Mouse (Mus musculus) ovary, postnatal 36 days (tissue): ENCODE measurements around the gene Fibcd1.

Experiments
- DNase-seq: peaks from one replicate; pipeline ENCODE4 v3.0.0; 2022; ENCODE audit warnings: low spot score, mixed read lengths

The Fibcd1 gene

DNA sequence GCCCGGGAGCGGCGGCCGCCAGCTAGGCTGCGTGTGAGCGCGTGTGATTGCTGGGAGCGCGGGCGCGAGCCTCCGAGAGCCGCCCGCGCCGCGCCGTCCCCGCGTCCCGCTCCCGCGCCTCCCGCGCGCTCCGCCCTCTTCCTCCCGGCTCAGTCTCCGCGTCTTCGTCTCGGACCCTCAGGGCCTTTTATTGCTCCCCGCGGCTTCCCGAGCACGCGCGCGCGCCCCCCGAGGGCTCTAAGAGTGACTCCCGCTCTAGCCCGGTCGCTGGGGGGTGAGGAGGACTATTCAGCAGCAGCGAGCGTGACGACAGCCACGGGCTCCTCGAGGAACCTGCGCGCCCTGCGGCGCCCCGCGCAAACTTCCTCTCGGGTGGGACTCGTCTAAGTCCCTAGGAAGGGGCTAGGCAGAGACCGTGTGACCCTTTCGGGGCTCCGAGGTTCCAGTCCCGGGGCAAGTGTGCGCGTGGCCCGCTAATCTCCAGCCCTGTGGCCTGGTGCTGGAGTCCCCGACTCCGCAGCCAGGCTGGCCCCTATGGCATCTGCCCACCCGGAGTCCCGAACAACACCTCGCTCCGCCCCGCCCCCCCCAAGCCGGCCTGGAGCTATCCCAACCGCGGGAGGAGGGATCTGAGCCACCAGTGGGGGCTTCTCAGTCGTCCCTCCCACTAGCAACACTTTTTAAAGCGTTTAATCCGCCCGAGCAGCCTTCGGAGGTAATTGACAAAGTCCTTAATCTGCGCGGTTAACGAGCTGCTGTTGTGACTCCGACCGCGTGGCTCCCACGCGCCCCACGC is at the start of gene Fibcd1:
Fibcd1 (minus strand) TSS at position 110 of the 796 bp plus-strand sequence.
- DNase-seq = peak; percentile 19

DNA sequence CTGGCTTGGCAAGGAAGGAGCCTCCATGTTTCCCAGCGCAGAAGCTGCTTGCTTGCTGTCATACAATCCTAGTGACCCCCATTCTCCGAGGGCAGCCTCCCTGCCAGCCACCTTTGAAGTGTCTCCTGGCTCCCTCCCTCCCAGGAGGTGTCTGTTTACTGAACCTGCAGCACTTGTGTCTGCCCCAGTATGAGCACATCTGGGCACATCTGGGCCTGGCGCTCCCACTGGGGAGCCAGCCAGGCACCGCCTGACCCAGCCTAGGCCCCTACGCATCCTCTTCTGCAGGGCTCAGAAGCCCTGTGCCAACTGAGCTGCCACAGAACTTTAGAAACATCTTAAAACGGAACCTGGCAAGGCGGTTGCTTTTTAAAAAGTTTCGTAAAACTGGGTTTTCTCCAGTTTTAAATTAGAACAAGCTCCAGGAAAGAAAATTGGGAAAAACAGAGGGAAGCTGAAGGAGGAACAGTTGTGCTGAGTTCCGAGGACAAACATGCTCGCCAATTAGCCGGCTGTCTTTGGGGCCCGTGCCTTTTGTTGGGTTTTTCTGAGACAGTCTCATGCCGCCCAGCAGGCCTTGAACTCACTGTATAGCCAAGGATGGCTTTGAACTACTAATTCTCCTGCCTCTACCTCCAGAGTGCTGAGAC is 48.5 kb upstream of the Fibcd1 start:
- no peak for DNase-seq

GRCm38 (mm10) chr2:31893110-31893669 is 47.4 kb upstream of the Fibcd1 start:
- DNase-seq = no peak

- DNase-seq = peak; percentile 23
Observed at GRCm38 (mm10) chr2:31891219-31891618, 45.4 kb upstream of the Fibcd1 start.

- peak; percentile 31 for DNase-seq
Observed at GRCm38 (mm10) chr2:31888871-31889270, 43.1 kb upstream of the Fibcd1 start.

DNA sequence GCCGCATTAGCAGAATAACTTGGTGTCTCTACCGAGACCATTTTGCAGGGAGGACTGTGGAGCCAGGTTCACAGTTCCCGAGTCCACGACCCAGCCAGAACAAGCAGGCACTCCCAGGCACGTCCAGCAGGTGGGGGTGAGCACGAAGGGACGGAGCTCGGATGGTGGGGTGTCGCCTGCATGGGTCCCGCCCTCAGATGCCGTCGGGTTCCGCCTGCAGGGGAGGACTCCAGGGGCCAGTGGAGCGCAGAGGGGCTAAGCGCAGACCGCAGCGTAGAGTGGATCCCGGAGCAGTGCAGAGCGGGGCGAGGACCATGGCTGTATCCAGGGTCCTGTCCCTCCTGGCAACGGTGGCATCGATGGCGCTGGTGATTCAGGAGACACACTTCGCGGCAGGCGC is 41.2 kb upstream of the Fibcd1 start, which contains the start of gene Lamc3:
Lamc3 (plus strand) TSS at position 262 of the 400 bp plus-strand sequence.
- DNase-seq = peak; percentile 66

GRCm38 (mm10) chr2:31884806-31885205 is 39.0 kb upstream of the Fibcd1 start:
- DNase-seq = peak; percentile 32

DNA sequence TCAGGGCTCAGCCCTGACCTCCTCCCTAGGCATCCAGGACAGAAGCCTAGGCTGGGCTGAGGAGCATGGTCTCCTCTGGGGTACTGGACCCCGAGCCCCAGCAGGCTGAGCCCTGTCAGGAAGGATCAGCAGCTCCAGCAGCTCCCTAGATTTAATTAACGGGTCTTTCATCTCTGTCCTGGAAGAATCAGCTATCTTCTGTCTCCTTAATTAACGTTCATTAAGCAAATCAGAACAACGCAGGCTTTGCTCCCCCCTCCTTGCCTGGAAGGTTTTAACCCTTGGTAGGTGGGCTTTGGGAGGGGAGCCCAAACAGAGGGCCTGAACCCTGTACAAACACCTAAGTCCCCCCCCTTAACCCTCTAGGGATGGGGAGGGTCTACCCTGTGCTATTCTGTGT is 37.3 kb upstream of the Fibcd1 start:
- DNase-seq = no peak

- DNase-seq = no peak
Observed at GRCm38 (mm10) chr2:31880868-31881267, 35.1 kb upstream of the Fibcd1 start.

DNA sequence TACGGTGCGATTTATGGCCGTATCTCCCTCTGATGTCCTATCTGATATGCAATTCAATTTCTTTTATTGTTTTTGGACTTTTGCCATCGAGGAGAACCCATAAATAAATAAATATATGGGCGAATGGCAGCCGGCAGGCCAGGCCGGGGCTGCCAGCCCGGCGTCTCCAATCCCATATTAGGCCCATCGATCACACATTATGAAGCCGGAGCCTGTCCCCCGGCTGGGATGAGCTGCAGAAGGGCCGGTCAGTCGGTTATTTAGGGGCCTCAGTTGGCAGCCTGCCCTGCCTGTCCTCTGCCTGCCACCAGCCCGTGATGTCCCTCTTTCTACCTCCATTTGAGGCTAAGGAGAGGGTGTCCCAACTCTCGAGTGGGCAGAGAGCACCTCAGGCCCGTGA is 32.8 kb upstream of the Fibcd1 start:
- DNase-seq = no peak

GRCm38 (mm10) chr2:31876446-31876845 is 30.6 kb upstream of the Fibcd1 start:
- DNase-seq = no peak

GRCm38 (mm10) chr2:31874290-31874855 is 28.6 kb upstream of the Fibcd1 start:
- no peak for DNase-seq

GRCm38 (mm10) chr2:31870683-31871082 is 24.9 kb upstream of the Fibcd1 start:
- no peak for DNase-seq

DNA sequence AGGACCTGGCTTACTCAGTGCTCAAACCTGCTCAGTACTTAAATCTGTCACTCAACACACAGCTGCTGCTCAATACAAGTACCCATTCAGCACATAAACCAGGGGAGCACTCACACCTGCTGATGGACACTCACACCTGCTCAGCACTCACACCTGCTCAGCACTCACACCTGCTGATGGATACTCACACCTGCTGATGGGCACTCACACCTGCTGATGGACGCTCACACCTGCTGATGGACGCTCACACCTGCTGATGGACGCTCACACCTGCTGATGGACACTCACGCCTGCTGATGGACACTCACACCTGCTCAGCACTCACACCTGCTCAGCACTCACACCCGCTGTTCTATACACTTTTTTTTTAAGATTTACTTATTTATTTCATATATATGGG is 23.9 kb upstream of the Fibcd1 start:
- no peak for DNase-seq

DNA sequence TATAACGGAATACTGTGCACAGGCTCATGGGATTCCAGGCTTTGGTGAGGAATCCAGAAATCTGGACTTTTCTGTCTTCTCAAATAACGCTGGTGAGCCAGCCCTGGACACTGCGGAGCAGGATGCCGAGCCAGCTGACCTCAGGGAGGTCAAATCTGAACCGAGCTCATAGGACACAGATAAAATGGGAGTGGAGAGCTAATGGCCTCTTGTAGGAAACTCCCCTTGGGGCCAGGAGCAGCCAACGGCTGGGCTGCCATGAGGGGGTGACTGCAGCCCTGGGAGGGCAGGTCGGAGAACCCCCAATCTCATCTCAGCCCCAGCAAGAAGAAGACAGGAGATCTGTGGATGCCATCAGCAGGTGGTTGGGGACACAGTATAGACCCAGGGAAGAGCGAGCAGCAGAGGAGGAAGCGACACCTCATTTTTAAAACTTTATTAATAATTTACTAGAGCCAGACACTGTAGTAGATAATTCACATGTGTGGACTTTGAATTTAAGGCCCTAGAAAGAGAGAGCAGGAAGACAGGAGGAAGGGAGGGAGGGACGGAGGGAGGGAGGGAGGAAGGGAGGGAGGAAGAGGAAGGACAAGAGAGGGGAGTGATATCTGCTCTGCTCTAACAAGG is 22.8 kb upstream of the Fibcd1 start:
- no peak for DNase-seq

DNA sequence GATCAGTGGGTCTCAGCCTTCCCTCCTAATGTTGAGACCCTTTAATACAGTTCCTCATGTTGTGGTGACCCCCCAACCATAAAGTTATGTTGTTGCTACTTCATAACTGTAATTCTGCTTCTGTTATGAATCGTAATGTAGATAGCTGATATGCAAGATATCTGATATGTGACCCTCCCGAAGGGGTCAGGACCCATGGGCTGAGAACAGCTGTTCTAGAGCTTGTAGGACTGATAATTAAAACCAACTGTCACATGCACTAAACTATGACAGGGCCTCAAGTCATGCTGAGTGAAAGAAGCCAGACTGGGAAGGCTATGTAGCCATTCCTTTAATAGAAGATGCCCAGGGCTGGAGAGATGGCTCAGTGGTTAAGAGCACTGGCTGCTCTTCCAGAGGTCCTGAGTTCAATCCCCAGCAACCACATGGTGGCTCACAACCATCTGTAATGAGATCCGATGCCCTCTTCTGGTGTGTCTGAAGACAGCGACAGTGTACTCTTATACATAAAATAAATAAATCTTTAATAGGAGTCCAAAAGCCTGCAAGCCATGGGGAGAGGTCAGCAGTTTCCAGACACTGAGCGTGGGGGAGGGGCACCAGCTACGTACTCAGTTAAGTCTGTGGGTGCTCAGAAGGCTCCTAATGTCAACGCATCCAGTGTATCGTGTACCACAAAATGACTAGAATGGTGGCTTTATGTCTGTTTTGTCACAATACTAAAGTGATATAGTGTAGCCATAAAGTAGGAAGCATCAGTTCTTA is 22.1 kb upstream of the Fibcd1 start:
- DNase-seq = no peak

DNA sequence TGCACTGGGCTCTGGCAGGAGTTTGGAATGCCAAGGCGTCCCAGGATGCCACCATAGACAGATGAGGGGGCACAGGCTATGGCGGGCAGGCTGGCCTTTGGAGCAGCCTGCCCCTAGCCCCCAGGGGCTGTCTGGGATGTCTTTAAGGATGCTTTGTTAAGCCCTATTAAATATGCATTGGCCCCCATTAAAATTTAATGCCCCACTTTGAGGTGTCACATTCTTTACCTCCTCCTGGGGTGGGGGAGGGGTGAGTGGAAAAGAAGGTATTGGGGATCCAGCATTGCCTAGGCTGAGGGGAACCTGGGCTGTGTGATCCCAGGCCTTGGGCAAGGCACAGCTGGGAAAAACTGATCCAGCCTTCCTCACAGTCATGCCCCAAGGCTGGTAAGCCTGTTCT is 20.0 kb upstream of the Fibcd1 start:
- no peak for DNase-seq

DNA sequence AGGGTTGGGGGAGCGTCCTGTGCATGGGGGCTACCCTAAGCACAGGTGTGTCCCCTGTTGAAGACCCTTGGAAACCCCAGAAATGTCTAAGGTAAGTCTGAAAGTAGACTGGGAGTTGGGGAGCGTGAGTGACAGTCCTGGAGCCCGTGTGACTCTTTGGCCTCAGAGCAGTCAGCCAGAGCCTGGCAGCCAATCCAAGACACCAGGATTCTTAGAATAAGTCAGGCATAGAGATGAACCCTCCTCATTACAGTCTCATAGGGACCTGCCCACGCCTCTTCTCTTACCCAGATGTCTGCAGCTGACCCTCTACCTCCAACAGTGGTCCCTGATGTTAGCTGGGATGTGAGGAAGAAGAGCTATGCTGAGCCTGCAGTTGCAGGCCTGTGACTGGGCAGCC is 19.5 kb upstream of the Fibcd1 start:
- DNase-seq = no peak

DNA sequence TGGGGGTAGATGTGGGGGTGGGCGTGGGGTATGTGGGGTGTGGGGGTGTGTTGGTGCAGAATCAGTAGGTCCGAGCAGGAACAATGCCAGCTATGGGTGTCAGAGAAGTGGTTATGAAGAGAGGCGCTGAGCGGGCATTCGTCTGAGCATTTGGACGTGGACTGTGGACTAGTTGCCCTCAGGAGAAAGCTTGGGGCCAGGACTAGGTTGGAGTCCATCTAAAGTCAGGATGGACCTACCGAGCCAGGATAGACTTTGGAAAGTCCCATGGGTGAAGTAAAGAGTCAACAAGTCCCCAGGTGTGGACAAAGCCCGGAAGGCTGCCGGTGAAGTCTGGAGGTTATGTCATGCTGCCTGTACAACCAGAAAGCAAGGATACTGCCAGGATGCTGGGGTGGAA is 19.1 kb upstream of the Fibcd1 start:
- DNase-seq = no peak

GRCm38 (mm10) chr2:31863766-31864165 is 18.0 kb upstream of the Fibcd1 start:
- no peak for DNase-seq

DNA sequence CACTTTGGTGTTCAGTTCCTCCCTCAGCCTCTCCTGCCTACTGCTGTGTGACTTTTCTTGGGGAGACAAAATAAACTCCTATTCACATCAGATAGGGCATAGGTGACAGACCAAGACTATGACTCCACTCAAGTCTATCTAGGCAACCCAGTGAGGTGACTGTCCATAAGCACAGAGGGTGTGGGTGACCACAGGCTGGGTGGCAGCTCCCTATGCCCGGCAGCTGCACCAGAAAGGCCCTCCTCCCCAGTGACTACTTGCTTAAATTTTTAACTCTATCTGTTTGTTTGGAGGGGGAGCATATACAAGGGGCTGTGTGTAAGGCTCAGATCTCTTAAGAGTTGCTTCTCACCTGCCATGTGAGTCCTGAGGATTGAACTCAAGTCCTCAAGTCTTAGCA is 17.1 kb upstream of the Fibcd1 start:
- DNase-seq = no peak

- DNase-seq = no peak
Observed at GRCm38 (mm10) chr2:31858500-31858899, 12.7 kb upstream of the Fibcd1 start.
